Mouse (Mus musculus): ENCODE measurements around the gene Lpcat2b. TPM values are rescaled to one million over a fixed set of nuclear protein-coding genes. Genes with fewer than 3 reads are reported as not detected.

Gene Lpcat2b
- polyA plus RNA-seq, 1 experiment from 2014 or later = not detected

GRCm38 (mm10) chr5:107405361-107405760, 26.0 kb upstream of the Lpcat2b start:
- 66% methylated on average over 4 of the region's 4 CpGs for WGBS (ENCODE audit: insufficient replicate concordance)
- Histone ChIP-seq H3K4me3 (ENCODE audit: low read depth, low read length) (no peak overlapping the region), H3K27ac (ENCODE audit: low read depth, low read length) (no peak overlapping the region), H3K9ac (ENCODE audit: low read depth, low read length) (no peak overlapping the region), H3K4me1 (ENCODE audit: control insufficient read depth, insufficient read depth, low read length) (no peaks in the 10 kb centered on the region), H3K9me3 (replicated peaks; ENCODE audit: control insufficient read depth, low read length) (no peaks in the 10 kb centered on the region), H3K27me3 (ENCODE audit: control insufficient read depth, insufficient read depth, low read length) (peaks cover 26% of the 10 kb centered on the region), H3K4me2 (no peak overlapping the region), H3K36me3 (ENCODE audit: control insufficient read depth, insufficient read depth, low read length) (no peaks in the 10 kb centered on the region)
- ATAC-seq (replicated peaks; ENCODE audit: insufficient number of reproducible peaks, low FRiP score, low TSS enrichment) = no peak

- Histone ChIP-seq H3K4me1 (ENCODE audit: control insufficient read depth, insufficient read depth, low read length) (no peaks in the 10 kb centered on the region), H3K9ac (ENCODE audit: low read depth, low read length) (no peak overlapping the region), H3K27ac (ENCODE audit: low read depth, low read length) (no peak overlapping the region), H3K4me2 (no peak overlapping the region), H3K9me3 (replicated peaks; ENCODE audit: control insufficient read depth, low read length) (no peaks in the 10 kb centered on the region), H3K4me3 (ENCODE audit: low read depth, low read length) (no peak overlapping the region), H3K27me3 (ENCODE audit: control insufficient read depth, insufficient read depth, low read length) (peaks cover 1% of the 10 kb centered on the region; the same call in 1 of the 2 replicates), H3K36me3 (ENCODE audit: control insufficient read depth, insufficient read depth, low read length) (no peaks in the 10 kb centered on the region)
- 81% methylated on average over 1 of the region's 1 CpGs for WGBS (ENCODE audit: insufficient replicate concordance)
- ATAC-seq (replicated peaks; ENCODE audit: insufficient number of reproducible peaks, low FRiP score, low TSS enrichment) = no peak
These were observed 21.0 kb upstream of the Lpcat2b start for GRCm38 (mm10) chr5:107410305-107410704.

- H3K4me1 ChIP-seq (ENCODE audit: control insufficient read depth, insufficient read depth, low read length) = no peaks in the 10 kb centered on the region
- no peak for ATAC-seq (replicated peaks; ENCODE audit: insufficient number of reproducible peaks, low FRiP score, low TSS enrichment)
- H3K27ac ChIP-seq (ENCODE audit: low read depth, low read length) = no peak overlapping the region
- no peak overlapping the region for H3K9ac ChIP-seq (ENCODE audit: low read depth, low read length)
- no peaks in the 10 kb centered on the region for H3K27me3 ChIP-seq (ENCODE audit: control insufficient read depth, insufficient read depth, low read length)
- H3K4me3 ChIP-seq (ENCODE audit: low read depth, low read length) = no peak overlapping the region
- H3K4me2 ChIP-seq = no peak overlapping the region
- WGBS (ENCODE audit: insufficient replicate concordance) = 65% methylated on average over 4 of the region's 4 CpGs
- H3K9me3 ChIP-seq (replicated peaks; ENCODE audit: control insufficient read depth, low read length) = no peaks in the 10 kb centered on the region
- H3K36me3 ChIP-seq (ENCODE audit: control insufficient read depth, insufficient read depth, low read length) = no peaks in the 10 kb centered on the region
These were observed 20.0 kb upstream of the Lpcat2b start for GRCm38 (mm10) chr5:107411326-107411725.

- Histone ChIP-seq H3K36me3 (ENCODE audit: control insufficient read depth, insufficient read depth, low read length) (no peaks in the 10 kb centered on the region), H3K9ac (ENCODE audit: low read depth, low read length) (no peak overlapping the region), H3K27ac (ENCODE audit: low read depth, low read length) (no peak overlapping the region), H3K9me3 (replicated peaks; ENCODE audit: control insufficient read depth, low read length) (no peaks in the 10 kb centered on the region), H3K4me2 (no peak overlapping the region), H3K4me3 (ENCODE audit: low read depth, low read length) (no peak overlapping the region), H3K27me3 (ENCODE audit: control insufficient read depth, insufficient read depth, low read length) (no peaks in the 10 kb centered on the region), H3K4me1 (ENCODE audit: control insufficient read depth, insufficient read depth, low read length) (no peaks in the 10 kb centered on the region)
- WGBS (ENCODE audit: insufficient replicate concordance) = 72% methylated on average over 2 of the region's 2 CpGs
- ATAC-seq (replicated peaks; ENCODE audit: insufficient number of reproducible peaks, low FRiP score, low TSS enrichment) = no peak
These were observed 19.1 kb upstream of the Lpcat2b start for GRCm38 (mm10) chr5:107412285-107412684.

- Histone ChIP-seq H3K9me3 (replicated peaks; ENCODE audit: control insufficient read depth, low read length) (no peaks in the 10 kb centered on the region), H3K4me1 (ENCODE audit: control insufficient read depth, insufficient read depth, low read length) (no peaks in the 10 kb centered on the region), H3K4me2 (no peak overlapping the region), H3K27me3 (ENCODE audit: control insufficient read depth, insufficient read depth, low read length) (no peaks in the 10 kb centered on the region), H3K27ac (ENCODE audit: low read depth, low read length) (no peak overlapping the region), H3K36me3 (ENCODE audit: control insufficient read depth, insufficient read depth, low read length) (no peaks in the 10 kb centered on the region), H3K9ac (ENCODE audit: low read depth, low read length) (no peak overlapping the region), H3K4me3 (ENCODE audit: low read depth, low read length) (no peak overlapping the region)
- no peak for ATAC-seq (replicated peaks; ENCODE audit: insufficient number of reproducible peaks, low FRiP score, low TSS enrichment)
- WGBS (ENCODE audit: insufficient replicate concordance) = 69% methylated on average over 2 of the region's 2 CpGs
These were observed 16.3 kb upstream of the Lpcat2b start for GRCm38 (mm10) chr5:107415098-107415497.

GRCm38 (mm10) chr5:107421676-107422075, 9.7 kb upstream of the Lpcat2b start:
- Histone ChIP-seq H3K9me3 (replicated peaks; ENCODE audit: control insufficient read depth, low read length) (no peaks in the 10 kb centered on the region), H3K27me3 (ENCODE audit: control insufficient read depth, insufficient read depth, low read length) (no peaks in the 10 kb centered on the region), H3K9ac (ENCODE audit: low read depth, low read length) (no peak overlapping the region), H3K4me1 (ENCODE audit: control insufficient read depth, insufficient read depth, low read length) (no peaks in the 10 kb centered on the region), H3K4me3 (ENCODE audit: low read depth, low read length) (no peak overlapping the region), H3K27ac (ENCODE audit: low read depth, low read length) (no peak overlapping the region), H3K36me3 (ENCODE audit: control insufficient read depth, insufficient read depth, low read length) (no peaks in the 10 kb centered on the region), H3K4me2 (no peak overlapping the region)
- WGBS (ENCODE audit: insufficient replicate concordance) = 53% methylated on average over 1 of the region's 1 CpGs
- no peak for ATAC-seq (replicated peaks; ENCODE audit: insufficient number of reproducible peaks, low FRiP score, low TSS enrichment)

- no peaks in the 10 kb centered on the region for H3K36me3 ChIP-seq (ENCODE audit: control insufficient read depth, insufficient read depth, low read length)
- no peak overlapping the region for H3K9ac ChIP-seq (ENCODE audit: low read depth, low read length)
- H3K4me2 ChIP-seq = no peak overlapping the region
- no peak overlapping the region for H3K27ac ChIP-seq (ENCODE audit: low read depth, low read length)
- H3K9me3 ChIP-seq (replicated peaks; ENCODE audit: control insufficient read depth, low read length) = no peaks in the 10 kb centered on the region
- WGBS (ENCODE audit: insufficient replicate concordance) = 78% methylated on average over 5 of the region's 5 CpGs
- no peaks in the 10 kb centered on the region for H3K27me3 ChIP-seq (ENCODE audit: control insufficient read depth, insufficient read depth, low read length)
- H3K4me1 ChIP-seq (ENCODE audit: control insufficient read depth, insufficient read depth, low read length) = peaks cover 5% of the 10 kb centered on the region; the same call in 1 of the 2 replicates
- ATAC-seq (replicated peaks; ENCODE audit: insufficient number of reproducible peaks, low FRiP score, low TSS enrichment) = no peak
- H3K4me3 ChIP-seq (ENCODE audit: low read depth, low read length) = no peak overlapping the region
These were observed 2.7 kb downstream of the Lpcat2b start for GRCm38 (mm10) chr5:107434001-107434400.

GRCm38 (mm10) chr5:107436185-107436584, 4.8 kb downstream of the Lpcat2b start:
- Histone ChIP-seq H3K27me3 (ENCODE audit: control insufficient read depth, insufficient read depth, low read length) (no peaks in the 10 kb centered on the region), H3K4me2 (no peak overlapping the region), H3K27ac (ENCODE audit: low read depth, low read length) (no peak overlapping the region), H3K36me3 (ENCODE audit: control insufficient read depth, insufficient read depth, low read length) (no peaks in the 10 kb centered on the region), H3K9me3 (replicated peaks; ENCODE audit: control insufficient read depth, low read length) (no peaks in the 10 kb centered on the region), H3K4me1 (ENCODE audit: control insufficient read depth, insufficient read depth, low read length) (peaks cover 5% of the 10 kb centered on the region; the same call in 1 of the 2 replicates), H3K9ac (ENCODE audit: low read depth, low read length) (no peak overlapping the region), H3K4me3 (ENCODE audit: low read depth, low read length) (no peak overlapping the region)
- WGBS (ENCODE audit: insufficient replicate concordance) = 88% methylated on average over 6 of the region's 6 CpGs
- ATAC-seq (replicated peaks; ENCODE audit: insufficient number of reproducible peaks, low FRiP score, low TSS enrichment) = no peak

- no peaks in the 10 kb centered on the region for H3K36me3 ChIP-seq (ENCODE audit: control insufficient read depth, insufficient read depth, low read length)
- H3K27me3 ChIP-seq (ENCODE audit: control insufficient read depth, insufficient read depth, low read length) = no peaks in the 10 kb centered on the region
- H3K9ac ChIP-seq (ENCODE audit: low read depth, low read length) = no peak overlapping the region
- H3K27ac ChIP-seq (ENCODE audit: low read depth, low read length) = no peak overlapping the region
- H3K4me3 ChIP-seq (ENCODE audit: low read depth, low read length) = no peak overlapping the region; the same call in 1 of the 2 replicates
- ATAC-seq (replicated peaks; ENCODE audit: insufficient number of reproducible peaks, low FRiP score, low TSS enrichment) = no peak
- peak overlapping the region; percentile 77; the same call in 1 of the 2 replicates for H3K4me2 ChIP-seq
- no peaks in the 10 kb centered on the region for H3K9me3 ChIP-seq (replicated peaks; ENCODE audit: control insufficient read depth, low read length)
- peaks cover 5% of the 10 kb centered on the region; the same call in 1 of the 2 replicates for H3K4me1 ChIP-seq (ENCODE audit: control insufficient read depth, insufficient read depth, low read length)
- 60% methylated on average over 6 of the region's 6 CpGs for WGBS (ENCODE audit: insufficient replicate concordance)
These were observed 5.3 kb downstream of the Lpcat2b start for GRCm38 (mm10) chr5:107436587-107437209.
